Mouse (Mus musculus): ENCODE data around the gene Klf7.
A peak's percentile ranks its signal among the peaks of the same experiment; 100 is the strongest.

Klf7 gene

DNA sequence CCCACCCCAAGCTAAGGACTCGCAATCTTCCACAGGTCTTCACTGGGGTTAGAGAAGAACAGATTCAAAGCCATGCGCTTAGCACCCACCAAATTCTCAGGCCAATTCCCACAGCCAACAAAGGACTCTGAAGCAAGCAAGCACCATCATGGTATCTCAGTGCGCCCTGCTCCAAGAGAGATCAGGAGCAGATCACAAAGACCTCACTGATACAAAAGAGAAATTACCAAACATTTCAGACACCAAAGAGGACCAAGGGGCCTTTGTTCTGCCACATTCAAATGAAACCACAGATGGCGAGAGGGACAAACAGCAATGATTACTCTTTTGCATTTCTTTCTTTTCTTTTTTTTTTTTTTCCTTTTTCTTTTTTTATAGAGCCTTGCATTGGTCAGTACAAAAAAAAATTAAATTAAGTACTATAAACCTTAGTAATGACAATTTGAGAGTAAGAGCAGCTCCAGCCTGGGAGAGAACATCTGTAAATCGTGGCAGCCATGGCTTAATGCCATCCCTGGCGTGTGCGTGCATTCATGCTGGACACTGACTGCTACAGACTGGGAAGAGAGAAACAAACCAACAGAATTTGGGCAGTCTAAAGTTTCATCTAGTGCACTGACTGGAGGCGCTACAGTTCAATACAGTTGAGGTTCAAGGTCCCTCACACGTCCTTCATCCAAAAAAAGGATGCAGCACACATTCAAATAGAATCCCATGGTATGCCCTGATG, 89.4 kb downstream of the Klf7 start:
- no peak for DNase-seq (ENCODE audit: low spot score in 2 of 2)

DNA sequence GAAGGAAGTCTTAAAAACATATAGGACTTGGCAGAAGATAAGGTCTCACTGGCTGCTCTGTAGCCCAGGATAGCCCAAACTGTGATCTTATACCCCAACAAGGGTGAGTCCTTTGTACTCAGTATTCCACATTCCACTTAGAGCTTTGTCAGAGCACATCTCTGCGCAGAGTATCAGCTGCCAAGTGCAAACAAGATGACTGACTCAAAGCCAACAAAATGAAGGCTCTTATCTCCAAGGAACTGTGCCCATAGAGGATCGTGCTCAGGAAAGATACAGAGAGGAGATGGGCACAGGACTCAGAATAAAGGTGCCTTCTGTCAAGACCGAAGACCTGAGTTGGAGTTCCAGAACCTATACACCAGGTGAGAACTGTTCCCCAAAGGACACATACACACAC, 100.1 kb downstream of the Klf7 start:
- no peak for DNase-seq (ENCODE audit: low spot score in 2 of 2)

DNA sequence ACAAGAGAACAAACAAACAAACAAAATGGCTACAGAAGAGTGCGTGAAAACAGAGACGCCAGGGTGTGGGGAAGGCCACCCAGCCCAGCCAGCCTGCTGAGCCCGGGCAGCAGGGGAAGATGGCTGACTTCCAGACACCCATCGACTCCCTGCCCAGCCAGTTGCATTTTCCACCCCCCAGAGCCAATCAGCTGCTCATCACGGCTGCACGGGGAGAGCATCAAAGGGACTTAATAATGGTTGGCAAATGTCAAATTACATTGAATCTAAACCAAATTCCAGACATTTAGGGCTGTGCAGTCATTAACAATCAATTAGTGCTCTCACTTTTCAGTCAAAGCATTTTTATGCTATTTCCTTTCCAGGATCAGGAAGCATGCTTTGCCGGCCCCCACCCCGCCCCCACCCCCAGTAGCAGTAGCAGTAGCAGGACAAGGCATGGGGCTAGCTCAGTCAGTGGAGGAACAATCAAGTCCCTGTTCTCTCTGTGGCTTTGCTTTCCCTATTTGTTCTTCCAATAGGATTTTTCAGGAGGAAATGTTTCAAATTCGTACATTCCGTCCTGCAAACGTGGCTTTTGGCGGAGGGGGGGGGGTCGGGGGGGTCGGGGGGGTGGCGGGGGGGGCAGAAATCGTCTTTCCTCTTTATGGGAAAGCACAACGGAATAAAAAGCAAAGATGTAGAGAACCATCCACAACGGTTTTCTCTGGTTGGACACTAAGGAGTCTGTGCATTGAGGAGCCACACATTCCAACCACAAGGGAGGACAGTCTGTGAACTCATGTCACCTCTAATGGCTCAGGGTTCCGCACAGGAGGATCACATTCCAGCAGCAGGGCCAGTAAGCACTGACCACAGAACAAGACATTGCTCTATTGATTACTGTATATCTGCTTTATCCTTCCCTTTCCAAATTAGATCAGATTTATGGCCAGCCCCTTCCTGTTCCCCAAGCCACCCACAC, 101.1 kb downstream of the Klf7 start:
- no peak for DNase-seq (ENCODE audit: low spot score in 2 of 2)

DNA sequence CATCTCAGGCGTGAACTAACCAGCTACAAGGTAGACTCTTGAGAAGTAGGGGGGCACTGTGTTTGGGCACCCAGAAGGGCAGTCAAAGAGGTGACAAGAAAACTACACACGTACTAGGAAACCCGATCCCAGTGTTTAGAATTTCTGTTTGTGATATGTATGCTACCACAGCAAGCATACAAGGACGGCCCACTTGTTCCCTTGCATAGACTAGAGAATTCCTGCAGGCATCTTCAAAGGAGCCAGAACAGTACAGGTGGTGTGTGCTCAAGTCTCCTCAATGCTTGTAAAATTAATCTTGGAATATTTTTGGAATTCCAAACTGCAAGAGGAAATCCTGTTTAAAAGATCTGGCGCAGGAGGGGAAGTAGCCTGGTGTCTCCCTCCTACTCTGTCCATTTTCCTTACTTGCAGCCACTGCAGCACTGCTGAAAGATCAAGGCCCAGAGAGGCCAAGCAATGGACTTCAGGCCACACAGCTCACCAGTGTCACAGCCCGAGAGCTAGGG, 102.9 kb downstream of the Klf7 start:
- DNase-seq (ENCODE audit: low spot score in 2 of 2) = no peak

DNA sequence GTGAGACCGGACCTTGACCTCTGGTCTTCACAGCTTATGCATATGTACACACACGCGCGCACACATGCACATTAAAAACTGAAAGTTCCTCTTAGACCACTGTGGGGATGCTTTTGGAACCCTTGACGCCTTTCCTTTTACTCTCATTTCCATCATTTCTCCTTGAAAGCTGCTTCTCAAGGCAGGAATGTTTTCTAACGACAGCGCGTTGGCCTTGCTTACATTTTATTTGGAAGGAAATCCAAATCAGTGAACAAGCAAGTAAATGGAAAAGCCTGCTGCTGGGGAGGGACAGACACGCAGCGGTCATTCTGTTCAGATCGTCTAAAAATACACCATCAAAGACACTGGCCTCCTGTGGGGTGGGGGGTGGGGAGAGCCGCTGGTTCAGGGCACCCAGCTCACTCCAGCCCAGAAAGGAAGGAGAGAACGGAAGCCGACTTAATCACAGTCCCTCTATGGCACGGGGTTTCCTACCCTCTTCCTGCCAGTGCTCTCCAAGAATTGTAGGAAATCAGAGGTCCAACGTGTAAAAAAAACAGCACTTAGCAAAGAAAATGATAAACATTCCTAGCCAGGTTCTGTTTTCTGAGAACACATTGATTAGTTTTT, 103.5 kb downstream of the Klf7 start:
- DNase-seq (ENCODE audit: low spot score in 2 of 2) = no peak

DNA sequence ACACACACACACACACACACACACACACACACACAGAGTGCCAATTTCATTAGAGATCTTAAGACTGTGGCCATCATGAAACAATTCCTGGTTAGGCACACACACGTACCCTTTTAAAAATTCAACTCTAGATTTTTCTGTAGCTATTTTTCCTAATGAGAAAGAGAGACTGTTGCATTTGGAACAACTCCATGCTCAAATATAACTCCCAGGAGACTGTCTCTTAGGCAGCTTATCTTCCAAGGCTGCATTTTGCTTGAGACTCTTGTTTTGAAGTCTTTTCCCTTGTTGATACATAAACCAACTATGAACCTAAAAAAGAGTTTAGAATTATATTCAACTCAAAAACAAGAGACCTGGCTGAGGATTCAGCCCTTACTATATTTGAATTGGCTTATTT, 108.0 kb downstream of the Klf7 start:
- no peak for DNase-seq (ENCODE audit: low spot score in 2 of 2)

DNA sequence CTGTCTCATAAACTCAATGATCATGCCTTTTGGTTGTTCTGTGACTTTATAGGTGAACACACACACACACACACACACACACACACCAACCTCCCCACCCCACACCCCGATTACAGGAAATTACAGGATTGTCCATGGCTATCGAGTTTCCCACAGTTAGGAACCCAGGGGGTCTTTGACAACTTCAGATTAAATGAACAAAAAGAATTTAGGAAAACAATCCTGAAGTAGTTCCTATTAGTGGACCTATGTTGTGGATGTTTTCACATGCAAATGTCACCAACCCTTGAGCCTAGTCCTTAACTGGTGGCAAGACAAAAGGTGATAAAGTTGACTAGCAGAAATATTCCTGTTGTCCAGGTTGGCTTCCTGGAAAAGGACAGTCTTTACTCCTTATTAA, 113.1 kb downstream of the Klf7 start:
- DNase-seq (ENCODE audit: low spot score in 2 of 2) = no peak

DNA sequence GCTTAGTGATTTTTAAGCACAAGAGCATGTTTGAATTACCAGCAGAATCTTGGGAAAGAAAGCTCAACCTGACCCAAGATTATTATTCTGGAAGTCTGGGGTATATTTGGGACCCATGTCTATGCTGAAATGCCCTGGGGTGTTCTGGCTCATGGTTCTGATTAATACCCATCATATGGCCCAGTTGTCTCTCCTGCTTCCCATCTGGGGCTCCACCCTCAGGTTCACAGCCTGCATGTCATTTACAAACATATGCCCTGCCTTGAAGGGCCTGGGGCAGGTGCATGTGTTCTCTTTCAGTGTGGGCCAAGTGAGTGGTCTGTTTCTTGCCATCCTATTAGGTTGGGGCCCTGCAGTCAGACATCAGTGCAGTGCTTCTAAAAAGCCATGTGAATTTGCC, 114.1 kb downstream of the Klf7 start:
- DNase-seq (ENCODE audit: low spot score in 2 of 2) = no peak

DNA sequence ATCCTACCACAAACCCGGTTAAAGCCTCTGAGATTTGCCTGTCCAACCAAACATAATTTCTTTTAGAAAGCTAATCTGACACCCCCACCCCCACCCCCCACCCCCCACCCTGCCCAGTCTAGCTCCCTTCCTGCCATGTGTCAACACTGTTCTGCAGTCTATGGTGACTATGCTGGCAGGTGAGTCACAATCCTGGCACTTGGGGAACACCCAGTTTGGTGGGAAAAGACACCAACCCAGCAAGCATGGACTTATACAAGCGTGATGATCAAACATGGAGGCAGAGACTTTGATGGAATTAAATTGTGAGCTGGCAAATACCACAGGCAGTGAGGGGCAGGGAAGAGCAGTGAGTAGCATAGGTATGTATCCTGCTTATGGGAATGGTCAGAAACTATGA, 116.9 kb downstream of the Klf7 start:
- no peak for DNase-seq (ENCODE audit: low spot score in 2 of 2)

DNA sequence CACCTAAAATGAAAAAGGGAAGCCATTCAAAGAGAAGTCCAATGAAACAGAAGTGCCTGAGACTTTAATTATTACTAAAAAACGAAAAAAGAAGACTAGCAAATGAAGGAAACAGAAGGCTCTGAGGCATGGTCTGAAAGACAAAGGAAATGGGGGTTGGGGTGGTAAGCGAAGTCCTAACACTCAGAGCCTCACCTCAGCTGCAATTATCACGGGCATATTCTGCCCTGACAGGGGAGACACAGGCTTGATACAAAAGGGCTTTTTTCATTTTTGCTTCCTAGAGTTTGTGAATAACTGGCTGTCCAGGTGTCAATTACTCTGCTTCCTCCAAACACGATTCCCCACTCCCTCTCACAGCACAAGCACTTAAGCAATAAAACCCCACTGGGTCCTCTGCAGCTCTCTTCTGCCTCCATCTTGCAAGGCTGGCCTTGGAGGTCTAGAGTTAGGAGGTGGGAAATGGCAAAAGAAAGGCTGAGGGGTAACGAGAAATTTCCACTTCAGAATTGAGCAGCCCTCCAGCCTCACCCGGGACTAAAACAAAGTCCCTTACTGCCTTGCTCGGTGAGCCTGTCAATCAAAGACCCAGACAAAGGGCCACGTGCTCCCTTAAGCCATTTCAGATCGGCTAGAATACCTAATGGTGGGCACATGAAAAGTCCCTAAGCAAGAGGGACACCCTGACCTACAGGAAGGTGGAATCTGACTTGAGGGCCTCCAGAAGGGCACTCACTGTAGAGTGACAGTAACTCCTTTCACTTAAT, 118.4 kb downstream of the Klf7 start:
- no peak for DNase-seq (ENCODE audit: low spot score in 2 of 2)

DNA sequence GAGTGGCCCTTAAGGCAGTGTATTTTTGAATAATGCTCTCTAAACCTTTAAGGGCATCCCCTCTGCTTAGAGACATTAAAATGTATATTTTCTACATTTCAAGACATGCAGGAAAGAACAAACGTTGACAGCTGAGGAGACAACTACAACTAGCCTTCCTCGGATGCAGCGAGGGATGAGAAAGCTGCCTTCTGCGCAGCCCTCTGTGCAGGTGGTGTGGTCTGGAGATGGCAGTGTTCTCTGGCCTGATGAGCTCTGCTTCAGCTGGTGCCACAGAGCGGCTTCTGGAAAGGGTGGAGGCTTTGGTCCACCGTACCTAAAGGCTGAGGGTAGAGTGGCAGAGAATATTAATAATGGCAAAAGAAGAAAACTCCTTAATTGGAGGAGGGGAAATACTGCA, 120.0 kb downstream of the Klf7 start:
- DNase-seq (ENCODE audit: low spot score in 2 of 2) = no peak

DNA sequence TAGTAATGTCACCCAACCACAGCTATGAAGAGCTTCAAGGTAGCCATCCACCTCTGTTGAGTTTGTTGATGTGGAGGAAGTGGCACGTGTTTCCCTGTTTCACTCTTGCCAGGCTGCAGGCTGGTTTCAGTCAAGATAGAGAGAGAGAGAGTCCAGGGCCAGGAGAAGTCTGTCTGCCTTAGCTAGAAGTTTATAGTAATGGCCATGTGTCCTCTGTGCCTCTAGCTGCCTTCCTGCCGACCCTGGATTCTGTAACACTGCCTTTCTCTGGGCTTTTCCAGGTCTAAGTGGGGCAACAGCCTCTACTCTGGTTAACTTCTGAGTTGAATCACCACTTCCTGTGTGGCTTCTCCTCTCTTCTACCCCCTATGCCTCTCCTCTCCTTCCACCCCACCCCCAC, 121.5 kb downstream of the Klf7 start:
- DNase-seq (ENCODE audit: low spot score in 2 of 2) = peak; percentile 49 to 59

DNA sequence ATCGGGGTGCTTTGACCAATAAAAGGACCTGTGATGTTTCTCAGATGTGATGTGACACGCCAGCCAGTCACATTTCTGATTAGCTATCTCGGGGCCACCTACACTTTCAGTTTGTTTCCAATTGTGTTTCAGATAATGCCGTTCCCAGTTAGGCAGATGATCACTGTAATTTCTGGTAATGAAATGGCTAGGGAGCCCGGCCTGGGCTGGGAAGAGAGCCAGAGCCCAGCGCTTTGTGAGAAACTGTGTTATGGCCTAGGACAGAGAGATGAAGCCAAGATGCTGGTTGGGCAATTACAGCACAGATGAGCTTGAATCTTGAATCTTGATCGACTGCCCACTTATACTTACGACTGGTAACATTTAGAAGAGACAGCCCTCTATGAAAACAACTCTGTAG, 122.6 kb downstream of the Klf7 start:
- DNase-seq (ENCODE audit: low spot score in 2 of 2) = no peak

DNA sequence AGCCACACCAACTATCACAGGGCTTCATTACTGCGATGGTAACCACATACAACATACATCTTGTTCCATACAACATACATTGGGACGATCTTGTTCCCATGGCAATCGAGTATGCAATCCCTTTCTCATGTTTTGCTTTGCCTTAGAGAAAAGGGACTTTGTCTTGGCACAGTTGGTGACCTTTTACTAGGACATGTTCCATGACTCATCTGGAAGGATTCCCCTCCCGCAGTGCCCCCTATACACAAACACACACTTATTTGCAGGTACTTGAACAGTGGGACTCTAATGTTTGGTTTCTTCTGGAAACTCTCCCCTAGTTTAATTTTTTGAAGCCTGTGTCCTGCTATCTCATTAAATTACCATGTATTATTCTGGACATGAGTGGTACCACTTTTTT, 123.2 kb downstream of the Klf7 start:
- no peak for DNase-seq (ENCODE audit: low spot score in 2 of 2)

DNA sequence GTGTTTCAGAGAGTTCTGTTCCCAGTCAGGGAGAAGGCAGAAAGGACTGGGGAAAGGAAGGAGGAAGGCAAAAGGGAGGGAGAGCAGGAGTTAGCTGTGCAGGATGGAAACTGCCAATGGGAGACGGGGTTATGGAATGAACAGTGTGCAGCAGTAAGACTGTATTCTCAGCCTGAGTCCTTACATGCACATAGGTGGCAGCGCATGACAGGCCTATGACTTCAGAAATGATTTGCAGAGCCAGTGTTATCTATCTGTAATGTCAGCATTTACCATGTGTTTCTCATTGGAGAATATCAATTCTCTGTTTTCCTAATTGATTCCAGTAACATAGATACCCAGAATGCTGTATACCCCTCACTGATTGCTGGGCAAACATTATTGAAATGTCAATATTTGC, 123.9 kb downstream of the Klf7 start:
- DNase-seq (ENCODE audit: low spot score in 2 of 2) = no peak

DNA sequence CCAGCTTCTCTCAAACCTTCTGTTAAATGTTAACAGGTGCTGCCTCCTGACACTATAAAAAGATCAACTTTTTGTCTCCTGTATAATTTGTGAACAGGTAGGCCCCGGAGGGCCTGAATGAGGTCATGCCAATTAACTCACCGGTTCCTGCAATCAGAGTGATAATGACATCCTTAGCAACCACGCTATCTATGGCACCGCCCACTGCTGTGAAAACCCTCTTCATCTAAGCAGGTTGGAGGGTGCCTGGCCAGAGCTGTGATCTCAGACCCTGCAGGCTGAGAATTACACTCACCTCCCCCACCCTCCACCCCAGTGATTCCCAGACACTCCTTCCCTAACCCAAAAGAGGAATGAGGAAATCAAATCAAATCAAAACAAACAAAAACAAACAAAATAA, 126.3 kb downstream of the Klf7 start:
- DNase-seq (ENCODE audit: low spot score in 2 of 2) = peak in 1 of 2 experiments; percentile 34

DNA sequence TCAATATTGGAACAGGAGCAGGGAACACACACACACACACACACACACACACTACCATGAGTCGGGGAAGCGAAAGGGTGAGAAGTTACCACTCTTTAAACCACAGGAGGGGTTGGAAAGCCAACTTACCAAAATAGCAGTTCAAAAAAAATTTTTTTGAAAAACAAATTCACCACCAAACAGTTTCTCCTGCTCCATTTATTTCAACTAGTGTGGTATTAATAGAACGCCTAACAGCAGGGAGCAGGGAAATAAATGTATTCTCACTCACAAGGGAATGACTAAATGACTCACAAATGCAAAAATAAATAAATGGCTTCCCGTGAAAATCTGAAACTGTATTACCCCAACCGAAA, 127.0 kb downstream of the Klf7 start:
- DNase-seq (ENCODE audit: low spot score in 2 of 2) = no peak

DNA sequence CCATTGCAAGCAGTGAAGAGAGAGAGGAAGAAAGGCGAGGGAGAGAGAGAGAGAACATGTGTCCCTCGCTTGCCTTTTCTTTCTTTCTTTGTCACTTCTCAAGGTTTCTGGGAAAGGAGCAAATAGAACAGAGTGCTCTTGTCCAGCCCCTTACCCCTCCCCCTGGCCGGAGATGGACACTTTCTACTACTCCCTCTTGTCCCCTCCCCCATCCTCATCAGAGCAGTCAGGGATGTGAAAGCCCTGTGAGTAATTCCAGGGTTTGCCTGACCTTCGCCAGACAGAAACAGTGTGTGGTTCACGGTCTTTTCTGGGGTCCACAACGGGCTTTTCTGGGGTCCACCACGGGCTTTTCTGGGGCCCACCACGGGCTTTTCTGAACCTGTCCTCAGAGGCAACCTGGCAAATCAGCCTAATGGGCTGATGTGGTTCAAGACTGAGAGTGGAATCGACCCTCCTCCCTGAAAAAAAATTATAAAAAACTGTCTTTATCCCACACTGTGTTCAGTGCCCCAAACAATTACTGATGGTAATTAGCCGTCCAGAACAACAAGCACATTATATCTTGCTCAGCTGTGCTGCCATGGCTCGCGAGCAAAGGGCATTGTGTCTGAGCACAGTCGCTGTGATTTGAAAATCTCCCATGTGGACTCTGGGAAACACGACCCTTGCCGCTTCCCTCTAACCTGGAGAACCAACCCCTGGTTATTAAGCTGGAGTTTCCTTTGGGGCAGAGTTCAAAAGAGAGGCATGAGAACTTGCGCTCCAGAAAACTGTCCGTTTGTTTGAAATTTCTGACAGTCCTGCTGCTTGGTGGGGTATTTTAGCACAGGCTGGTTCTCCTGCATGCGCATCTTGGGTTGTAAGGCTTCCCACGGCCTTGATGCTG, 127.6 kb downstream of the Klf7 start:
- DNase-seq (ENCODE audit: low spot score in 2 of 2) = no peak

DNA sequence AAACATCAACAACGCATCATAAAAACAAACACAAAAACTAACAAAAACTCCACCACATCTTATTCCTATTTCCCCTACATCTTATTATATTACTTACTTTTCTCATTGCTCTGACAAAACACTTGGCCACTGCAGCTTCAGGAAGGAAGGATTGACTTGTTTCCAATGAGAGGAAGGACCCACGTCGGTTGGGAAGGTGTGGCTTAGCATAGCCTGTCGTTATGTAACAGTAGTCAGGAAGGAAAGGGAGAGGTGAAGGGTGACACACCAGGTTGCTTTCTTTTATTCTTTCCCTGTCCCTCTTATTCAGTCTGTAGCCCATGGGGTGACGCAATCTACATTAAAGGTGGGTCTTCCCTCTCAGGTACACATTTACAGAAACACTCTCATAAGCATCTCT, 129.6 kb downstream of the Klf7 start:
- no peak for DNase-seq (ENCODE audit: low spot score in 2 of 2)

DNA sequence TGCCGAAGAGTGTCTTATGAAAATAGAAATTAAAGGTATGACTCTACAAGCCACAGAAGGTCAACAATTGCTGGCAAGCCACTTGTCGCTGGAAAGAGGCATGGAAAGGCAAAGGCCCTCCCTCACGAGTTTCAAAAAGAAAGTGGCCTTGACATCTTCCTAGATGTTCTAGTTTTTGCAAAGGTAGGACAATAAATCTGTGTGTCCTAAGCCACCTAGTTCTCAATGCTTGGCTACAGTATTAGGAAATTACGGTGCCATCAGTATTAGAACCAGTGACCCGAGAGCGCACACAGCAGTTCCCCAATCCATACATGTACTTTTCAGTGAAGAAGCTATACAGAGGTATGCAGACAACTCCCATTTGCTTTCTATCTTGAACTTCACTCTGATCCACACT, 131.7 kb downstream of the Klf7 start:
- DNase-seq (ENCODE audit: low spot score in 2 of 2) = no peak

DNA sequence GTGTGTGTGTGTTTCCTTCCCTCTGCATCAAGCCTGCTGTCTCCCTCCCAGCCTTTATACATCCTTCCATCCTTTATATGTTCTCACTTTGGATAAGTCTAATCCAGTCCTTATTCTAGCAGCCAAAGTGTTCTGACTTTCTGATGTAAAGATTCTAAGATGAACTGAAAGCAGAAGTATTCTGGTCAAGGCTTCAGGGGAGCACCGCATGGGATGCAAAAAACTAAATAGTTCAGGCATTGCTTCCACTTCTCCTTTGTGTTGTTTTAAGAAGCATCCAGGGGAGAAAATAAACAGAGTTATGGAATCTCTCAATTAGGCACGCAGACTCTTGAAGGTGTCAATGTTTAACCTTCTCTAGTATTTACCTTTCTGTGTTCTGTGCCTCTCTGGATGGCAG, 141.3 kb downstream of the Klf7 start:
- no peak for DNase-seq (ENCODE audit: low spot score in 2 of 2)

Measured in natural killer cell, adult 2 months (primary cell).